Mouse (Mus musculus) thymus, postnatal 14 days (tissue): Measurements from ENCODE around the gene Mrps21.
"Not testable (repeated sequence)": the region's sequence is repeated elsewhere in the genome, so short reads cannot be mapped to it uniquely, and the experiment has no call there.

Source experiments
- DNase-seq: peaks from one replicate; pipeline ENCODE4 v3.0.0; 2021

Mrps21 gene

DNA sequence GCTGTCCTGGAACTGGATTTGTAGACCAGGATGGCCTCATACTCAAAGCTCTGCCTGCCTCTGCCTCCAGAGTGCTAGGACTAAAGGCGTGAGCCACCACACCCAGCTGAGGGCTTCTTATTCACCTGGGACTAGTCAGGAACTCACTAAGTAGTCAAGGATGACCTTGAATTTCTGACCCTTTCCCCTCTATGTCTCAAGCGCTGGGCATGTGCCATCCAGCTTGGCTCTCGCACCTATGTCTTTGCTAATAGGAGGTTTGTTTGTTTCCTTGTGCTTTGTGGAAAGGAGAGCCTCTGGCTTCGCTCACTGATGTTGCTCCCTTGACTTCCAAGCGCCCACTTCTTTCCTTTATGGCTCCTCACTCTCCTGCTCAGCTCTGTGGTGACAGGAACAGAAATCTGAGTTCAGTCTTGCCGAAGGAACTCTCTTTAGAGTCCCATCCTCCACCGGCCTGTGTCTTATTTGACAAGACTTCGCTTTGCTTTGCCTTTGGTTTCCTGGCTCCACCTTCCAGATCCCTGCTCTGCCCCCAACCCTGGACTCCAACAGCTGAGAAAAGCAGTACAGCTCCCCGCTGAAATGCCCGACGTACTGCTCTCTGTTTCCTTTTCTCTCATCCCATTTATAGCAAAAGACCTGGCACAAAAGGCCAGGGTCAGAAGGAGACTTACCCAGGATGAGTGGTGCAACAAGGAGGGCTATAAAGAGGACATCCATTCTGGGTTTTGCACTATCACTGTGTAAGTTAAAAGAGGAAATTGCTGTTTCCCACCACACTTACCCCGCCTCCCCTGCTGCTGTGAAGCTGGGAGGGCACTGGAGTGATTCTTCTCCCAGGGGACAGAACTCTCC is 20.1 kb upstream of the Mrps21 start, which contains the start of gene BC028528:
Gene BC028528, minus strand, starts transcription at position 795 of the 855 bp plus-strand sequence.
- DNase-seq: peak; percentile 29

DNA sequence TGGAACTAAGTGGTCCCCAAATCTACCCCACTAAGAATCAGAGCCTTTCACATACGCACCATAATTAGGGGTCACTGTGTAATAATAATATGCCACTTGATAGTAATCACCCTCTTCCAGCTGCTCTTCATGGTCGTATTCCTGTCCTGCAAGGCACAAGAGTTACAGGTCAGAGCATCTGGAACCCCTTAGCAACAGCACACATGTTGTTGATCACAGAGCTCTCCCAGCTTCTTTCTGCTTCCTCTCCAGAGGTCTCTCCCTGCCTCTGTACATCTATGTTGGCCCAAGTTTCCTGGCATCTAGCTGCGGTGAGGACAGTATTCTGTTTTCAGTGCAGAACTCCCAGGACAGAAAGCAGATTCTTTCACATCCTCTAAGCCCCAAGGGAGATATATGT is 18.3 kb upstream of the Mrps21 start:
- no peak for DNase-seq

DNA sequence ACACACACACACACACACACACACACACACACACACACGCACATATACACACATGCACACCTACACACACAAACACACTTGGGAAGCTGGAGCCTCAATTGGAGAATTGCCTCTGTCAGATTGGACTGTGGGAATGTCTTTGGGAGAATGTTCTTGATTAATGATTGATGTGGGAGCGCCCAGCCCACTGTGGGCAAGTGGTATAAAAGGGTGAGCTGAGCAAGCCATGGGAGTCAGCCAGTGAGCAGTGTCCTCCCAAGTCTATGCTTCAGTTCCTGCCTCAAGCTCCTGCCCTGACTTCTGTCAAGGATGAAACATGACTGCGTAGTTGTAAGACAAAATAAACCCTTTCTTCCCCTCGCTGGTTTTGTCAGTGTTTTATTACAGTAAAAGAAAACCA is 16.3 kb upstream of the Mrps21 start:
- no peak for DNase-seq

DNA sequence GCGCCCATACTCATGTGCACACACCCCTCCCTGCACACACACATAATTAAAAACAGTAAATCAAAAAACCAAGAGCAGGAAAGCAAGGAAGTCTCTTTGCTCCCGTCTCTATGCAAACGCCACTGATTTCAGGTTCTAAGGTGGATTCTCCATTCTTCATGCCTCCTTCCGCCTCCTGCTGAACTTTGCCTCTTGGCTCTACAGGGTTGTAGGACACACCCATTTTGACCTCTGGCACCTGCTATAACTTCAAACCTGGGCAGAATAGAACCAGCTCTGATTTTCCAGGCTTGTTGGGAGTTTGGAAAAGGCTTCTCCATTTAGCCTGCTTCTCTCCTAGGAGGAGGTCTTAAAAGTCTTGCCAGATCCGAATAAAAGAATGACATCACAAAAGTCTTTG is 13.1 kb upstream of the Mrps21 start:
- no peak for DNase-seq

DNA sequence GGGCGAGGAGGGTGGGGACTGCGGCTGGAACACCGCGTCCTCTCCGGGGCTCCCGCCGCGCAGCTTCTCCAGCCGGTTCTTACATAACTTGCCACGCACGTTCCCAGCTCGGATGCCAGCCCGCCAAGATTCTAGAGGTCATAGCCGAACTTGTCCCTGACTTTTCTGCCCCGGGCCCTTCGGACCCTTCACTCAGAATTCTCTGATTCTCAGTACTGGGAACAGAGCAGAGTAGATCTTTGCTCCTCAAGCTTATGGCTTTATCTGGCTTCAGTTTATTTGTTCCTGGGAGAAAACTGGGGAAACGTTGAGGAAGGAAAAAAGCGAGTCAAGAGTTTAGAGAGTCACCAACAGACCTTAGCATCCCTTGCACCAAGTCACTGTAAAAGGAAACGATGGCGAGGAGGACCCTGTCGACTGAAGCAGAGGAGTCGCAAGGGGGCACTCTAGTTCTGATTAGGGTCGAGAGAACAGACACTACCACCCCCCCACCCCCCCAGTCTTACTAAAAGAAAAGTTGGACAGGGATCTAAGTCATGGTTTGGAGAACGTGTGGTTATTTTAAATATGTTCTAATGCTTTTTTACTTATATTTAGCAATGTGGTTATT is 11.6 kb upstream of the Mrps21 start:
- DNase-seq: peak; percentile 86

DNA sequence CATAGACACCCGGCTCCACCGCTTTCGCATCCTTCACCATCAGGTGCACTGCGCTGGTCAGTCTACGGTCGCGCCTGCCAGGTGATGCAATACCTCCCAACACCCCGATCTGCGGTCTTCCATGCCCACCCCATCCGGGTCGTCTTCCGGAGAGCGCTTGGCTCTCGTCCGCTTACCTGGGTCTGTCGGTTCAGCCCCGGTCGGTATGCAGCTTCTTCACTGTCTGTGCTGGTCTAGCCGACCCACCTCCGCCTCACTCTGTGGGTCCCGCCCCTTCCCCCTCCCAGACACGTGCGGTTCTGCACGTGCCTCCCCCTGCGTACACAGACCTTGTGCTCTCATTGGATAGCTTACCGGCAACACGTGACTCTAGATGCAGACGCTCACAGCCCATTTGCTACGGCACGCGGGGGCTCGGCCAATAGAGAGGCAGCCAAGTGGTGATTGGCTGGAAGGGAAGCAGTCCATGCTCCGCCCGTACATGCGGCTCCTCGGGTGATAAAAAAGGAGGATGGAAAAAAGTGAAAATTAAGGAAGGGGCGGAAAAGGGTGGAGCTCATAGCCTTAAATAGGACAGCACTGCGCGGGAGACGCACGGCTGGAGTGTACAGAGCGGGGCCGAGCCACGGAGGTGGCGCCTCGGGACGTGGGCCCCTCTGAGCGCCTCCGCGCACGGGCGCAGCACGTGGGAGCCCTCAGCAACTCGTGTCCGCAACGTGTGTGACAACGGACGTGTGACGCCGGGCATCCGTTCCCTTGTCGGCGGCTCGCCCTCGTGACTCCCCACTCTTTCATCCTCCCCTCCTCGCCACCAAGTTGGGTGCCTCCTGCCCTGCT is 10.9 kb upstream of the Mrps21 start, which contains the start of gene Ciart:
Gene Ciart, minus strand, starts transcription at position 273 of the 837 bp plus-strand sequence.
- DNase-seq: peak; percentile 92

DNA sequence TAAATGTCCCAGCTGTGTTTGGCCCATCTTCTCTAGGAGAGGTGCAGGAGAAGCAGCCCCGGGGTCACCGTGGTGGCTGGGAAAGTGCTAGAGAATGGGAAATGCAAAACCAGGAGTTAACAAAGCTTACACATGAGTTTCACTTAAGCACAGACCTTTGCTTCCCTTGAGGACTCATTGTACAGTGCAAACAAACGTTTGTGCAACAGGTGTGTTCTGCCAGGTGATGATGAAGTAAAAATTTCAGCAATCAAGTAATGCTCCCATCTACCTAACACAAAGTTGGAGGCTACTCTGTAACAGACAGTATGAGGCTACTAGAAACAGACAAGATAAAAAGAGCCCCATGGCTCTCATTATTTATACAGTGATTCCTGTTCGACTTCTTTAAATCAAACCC is 7.7 kb upstream of the Mrps21 start:
- no peak for DNase-seq

DNA sequence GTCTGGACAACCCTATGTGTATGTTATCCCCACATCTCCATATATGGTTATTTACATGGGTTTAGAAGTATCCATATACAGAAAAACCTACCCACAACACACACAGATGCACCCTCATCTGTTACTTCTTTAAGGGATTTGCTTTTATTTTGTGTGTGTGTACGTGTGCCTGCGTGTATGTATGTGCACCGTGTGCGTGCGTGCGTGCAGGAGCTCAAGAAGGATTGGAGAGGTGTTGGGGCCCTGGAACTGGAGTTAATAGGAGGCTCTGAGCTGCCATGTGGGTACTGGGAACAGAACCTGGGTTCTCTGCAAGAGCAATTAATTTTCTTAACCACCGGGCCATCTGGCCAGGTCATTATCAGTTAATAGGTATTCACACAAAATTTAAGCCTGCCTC is 729 bp upstream of the Mrps21 start:
- DNase-seq: no peak

DNA sequence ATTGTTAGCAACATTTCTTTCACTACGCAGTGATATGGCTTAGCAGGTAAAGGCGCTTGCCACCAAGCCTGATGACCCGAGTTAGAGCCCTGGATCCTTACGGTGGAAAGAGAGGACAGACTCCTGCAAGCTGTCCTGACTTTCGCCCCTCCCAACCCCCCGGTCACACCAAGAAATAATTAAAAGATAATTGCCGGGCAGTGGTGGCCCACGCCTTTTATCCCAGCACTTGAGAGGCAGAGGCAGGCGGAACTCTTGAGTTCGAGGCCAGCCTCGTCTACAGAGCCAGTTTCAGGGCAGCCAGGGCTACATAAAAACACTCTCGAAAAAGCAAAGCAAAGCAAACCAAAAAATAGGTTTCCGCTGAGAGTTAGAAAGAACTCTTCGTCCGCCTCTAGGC is 343 bp downstream of the Mrps21 start:
- no peak for DNase-seq

DNA sequence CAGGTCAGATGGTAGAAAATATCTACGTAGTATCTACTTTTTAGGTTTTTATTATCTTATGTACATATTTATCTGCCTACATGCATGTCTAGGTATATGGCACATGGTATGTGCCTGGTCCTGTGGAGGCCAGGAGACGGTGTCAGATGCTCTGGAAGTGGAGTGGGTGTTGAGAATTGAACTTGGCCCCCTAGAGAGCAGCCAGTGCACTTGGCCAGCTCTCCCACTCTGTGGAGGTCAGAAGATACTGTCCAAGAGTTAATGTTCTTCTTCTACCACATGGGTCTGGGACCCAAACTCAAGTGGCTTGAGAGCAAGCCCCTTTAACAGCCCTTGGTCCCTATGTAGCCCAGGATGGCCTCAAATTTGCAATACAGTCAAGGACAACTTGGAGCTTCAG is 3.9 kb downstream of the Mrps21 start:
- DNase-seq: no peak

DNA sequence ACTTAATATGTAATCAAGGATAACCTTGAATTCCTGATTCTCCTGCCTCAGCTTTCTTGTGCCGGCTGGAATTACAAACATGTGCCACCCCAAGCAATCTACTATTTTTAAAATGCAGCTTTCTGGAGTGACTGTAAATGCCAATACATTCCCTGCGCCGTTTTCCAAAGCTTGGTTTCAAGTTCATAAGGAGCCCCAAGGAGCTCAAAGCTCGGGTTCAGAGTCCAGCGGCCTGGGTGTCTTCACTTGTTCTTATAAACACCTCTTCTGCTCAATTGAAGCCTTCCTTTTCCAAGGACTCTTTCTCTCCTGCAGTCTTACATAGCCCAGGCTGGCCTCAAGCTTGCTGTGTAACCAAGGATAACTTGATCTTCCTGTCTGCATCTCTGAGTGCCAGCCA is 5.2 kb downstream of the Mrps21 start:
- DNase-seq: no peak

DNA sequence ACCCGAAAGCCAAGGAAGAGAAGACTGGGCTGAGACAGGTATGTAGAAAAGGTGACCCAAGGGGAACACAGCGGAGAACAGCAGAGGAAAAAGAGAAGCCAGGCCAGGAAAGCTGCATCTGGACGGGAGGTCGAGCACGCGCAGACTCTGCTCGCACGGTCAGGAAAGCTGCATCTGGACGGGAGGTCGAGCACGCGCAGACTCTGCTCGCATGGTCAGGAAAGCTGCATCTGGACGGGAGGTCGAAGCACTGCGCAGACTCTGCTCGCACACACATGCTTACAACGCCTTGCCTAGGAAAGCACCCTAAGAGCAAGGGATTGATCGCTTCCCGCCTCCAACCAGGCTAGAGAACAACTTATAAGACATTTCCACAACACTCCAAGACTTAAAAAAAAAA is 5.7 kb downstream of the Mrps21 start:
- no peak for DNase-seq

DNA sequence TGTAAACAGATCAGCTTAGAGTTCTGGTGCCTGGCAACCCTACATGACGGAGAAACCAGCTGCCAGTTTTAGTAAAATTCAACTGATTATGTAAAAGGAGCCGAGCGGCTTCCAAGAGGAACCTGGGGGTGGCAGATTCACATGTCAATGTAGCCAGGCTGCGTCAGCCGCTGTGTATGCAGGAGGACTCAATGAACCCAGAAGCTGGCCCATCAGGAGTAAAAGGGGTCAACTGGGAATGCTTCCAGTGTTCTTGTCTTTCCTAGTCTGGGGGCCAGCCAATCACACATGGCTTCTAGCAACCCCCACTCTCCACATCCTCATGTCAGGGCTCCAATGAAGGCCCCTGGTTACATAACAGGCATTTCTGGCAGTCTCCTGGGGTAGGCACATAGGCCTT is 6.3 kb downstream of the Mrps21 start:
- DNase-seq: no peak

DNA sequence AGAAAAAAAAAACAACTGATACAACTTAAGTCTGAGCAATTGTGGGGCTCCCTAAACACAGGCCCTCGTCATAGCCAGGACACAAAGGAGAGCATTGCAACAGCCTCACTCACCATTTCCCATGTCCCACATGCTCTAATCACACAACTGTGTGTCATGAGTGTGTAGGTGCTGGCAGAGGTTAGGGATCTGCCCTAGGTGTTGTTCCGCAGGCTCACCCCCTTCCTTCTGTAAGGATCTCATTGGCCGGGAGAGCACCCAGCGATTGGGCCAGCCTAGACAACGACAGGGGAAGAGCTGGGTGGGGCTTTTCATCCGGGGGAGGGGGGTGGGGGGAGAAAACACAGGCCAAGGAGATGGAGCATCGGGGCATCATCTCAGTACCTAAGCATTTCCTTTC is 7.7 kb downstream of the Mrps21 start:
- no peak for DNase-seq

DNA sequence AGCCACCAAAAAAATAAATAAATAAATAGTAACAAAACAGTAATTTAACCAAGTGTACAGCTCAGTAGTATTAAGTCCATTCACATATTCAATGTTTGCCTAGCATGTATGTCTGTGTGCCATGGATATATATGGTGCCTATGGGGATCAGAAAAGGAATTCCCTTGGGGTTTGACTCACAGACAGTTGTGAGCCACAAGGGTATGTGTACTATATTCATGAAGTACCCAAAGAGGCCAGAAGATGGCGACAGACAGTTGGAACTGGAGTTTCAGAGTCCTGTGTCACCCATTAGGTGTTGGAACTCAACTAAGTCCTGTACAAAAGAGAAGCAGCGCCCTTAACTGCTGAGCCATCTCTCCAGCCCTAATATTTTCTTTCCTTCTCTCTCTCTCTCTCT is 9.5 kb downstream of the Mrps21 start:
- DNase-seq: peak; percentile 88

DNA sequence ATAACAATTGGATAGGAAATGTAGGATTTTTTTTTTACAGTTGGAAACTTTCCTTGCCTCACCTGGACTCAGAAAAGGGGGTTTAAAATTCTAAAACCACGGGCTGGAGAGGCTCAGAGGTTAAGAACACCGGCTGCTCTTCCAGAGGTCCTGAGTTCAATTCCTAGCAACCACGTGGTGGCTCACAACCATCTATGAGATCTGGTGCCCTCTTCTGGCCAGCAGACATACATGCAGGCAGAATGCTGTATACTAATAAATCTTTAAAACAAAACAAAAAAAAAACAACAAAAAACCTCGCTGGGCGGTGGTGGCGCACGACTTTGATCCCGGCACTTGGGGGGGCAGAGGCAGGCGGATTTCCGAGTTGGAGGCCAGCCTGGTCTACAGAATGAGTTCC is 10.1 kb downstream of the Mrps21 start:
- peak; percentile 48 for DNase-seq

DNA sequence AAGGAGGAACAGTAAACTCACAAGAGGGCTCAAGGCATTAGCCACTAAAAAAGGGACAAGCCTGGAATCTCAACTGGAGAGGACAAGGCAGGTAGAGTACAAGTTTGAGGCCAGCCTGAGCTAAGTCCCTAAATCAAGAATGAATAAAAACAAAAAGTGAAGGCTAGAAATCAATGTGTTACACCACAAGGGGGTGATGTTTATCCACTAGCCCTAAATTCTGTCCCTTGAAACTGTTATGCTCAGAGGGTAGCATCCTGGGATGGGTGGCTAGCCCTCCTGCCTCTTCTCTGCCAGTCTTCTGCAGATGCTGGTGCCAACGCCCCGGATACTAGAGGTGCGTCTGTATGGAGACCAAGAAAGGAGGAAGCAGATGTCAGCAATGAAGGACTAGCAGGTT is 11.0 kb downstream of the Mrps21 start:
- DNase-seq: peak; percentile 14

DNA sequence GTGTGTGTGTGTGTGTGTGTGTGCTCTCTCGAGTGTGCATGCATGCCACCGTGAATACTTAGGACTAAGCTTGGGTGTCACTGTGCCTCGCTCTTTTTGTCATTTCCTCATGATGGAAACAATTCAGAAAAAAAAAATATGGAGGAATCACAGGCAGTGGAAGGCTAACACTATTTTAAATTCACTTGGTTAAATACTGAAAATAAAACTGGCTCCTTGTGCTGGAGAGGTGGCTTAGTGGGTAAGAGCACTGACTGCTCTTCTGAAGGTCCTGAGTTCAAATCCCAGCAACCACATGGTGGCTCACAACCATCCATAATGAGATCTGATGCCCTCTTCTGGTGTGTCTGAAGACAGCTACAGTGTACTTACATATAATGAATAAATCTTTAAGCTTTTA is 13.0 kb downstream of the Mrps21 start:
- DNase-seq: not testable (repeated sequence)

DNA sequence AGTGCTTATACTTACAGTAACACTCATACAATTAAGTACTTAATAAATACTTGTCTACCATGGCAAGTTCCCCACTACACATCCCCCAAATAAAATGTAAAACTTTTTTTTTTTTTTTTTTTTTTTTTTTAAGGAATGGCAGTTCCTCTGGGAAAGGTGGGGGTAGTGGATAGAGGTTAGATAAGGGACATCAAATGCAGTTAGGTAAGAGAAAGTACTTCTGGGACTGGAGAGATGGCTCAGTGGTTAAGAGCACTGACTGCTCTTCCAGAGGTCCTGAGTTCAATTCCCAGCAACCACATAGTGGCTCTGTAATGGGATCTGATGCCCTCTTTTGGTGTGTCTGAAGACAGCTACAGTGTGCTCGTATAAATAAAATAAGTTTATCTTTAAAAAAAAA is 14.3 kb downstream of the Mrps21 start:
- DNase-seq: not testable (repeated sequence)

DNA sequence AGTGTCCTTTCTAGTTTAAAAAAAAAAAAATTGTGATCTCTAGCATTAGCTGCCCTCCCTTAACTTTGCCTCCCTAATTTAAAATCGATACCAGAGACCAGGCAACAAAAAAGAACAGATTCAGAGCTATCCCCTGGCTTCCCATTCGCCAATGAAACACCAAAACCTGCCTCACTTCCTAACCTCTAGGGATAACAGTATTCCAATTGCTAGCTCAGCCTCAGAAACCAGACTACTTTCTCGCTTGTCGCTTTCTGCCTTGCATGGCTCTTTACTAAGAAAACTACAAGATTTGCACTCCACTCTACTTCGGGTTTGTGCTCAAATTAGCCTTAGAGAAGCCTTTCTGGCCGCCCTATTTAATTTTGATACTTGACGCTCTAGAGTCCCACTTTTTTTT is 15.2 kb downstream of the Mrps21 start:
- DNase-seq: no peak

DNA sequence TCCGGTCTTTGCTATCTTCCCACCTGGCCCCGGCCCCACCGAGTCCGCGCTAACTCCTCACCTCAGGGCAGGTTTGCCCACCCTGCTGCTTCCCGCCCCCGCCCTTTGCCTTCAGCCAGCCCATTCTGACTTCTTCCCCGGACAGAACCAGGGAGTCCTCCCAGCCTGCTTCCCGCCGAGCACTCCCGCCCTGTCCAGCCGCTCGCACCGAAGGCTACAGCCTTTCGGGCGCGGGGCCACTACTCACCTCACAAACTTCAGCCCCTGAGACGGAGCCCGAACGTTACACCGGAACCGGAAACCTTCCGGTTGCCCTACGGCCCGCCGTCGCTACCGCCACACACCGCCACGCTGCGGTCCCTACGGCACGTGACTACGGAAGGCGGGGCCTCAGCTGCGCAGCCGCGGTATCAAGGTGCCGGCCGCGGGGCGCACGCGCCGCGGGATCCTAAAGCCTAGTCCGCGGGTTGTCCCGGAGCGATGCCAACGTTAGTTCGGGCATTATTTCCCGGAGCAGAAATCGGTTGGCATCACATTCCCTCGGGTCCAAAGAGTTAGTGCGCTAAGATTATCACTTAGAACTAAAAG is 15.7 kb downstream of the Mrps21 start, which contains the start of gene Prpf3:
Gene Prpf3, minus strand, starts transcription at position 384 of the 588 bp plus-strand sequence.
- DNase-seq: peak; percentile 95

DNA sequence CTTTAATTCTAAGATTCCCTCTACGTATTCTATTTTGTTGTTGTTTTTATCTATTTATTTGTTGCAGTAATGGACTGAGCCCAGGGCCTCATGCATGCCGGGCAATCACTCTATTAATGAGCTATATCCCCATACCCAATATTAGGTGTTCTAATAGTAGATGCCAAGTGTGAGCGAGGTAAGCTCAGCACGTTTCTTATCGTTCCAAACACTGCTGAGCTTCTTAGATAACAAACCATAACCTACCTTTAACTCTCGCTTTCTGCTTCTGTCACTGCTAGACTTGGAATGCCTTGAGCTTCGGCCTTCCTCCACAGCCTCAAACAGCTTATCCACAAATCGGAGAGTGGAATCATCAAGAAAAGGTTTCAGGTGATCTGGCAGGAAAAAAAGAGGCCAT is 20.0 kb downstream of the Mrps21 start:
- DNase-seq: no peak

DNA sequence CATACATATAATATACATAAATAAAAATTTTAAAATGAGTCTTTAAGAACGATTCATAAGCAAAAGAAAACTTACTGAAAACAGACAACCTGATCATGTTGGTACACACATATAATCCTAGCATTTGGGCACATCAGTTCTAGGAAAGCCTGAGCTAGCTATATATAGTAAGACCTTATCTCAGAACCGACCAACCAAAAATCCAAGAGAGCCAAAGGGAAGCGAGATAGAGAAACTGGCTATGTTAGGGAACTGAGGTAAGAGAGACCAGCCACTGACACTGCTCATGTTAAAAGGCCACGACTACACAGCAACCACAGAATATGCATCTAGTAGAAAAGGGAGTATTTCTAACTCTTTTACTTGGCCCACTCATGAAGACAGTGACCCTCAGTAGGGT is 20.7 kb downstream of the Mrps21 start:
- DNase-seq: no peak
